Mouse (Mus musculus) embryonic fibroblast, embryonic 13.5 days (primary cell): ENCODE results near the gene Ubald2. TPM values are rescaled to one million over a fixed set of nuclear protein-coding genes. Genes with fewer than 3 reads are reported as not detected.
"Not testable (repeated sequence)": the region's sequence is repeated elsewhere in the genome, so short reads cannot be mapped to it uniquely, and the experiment has no call there.

ENCODE experiments used
- H3K27ac ChIP-seq: 2 replicates; pipeline ENCODE4 v1.5.1; 2012; ENCODE audit warnings: low read length, control low read depth, inconsistent platforms; ENCODE audit not compliant: insufficient read depth
- H3K4me1 ChIP-seq: 2 replicates; pipeline ENCODE4 v1.6.1; 2011; ENCODE audit warnings: low read length; ENCODE audit not compliant: control insufficient read depth, insufficient read depth
- H3K4me3 ChIP-seq: 2 replicates; pipeline ENCODE4 v1.5.1; 2011; ENCODE audit warnings: mild to moderate bottlenecking, control low read depth, low read length; ENCODE audit not compliant: insufficient read depth
- CTCF ChIP-seq: IDR thresholded peaks from 2 replicates; pipeline ENCODE4 v1.5.1; 2011; ENCODE audit warnings: mild to moderate bottlenecking, control low read depth, low read length, moderate library complexity, borderline replicate concordance; ENCODE audit not compliant: insufficient read depth
- POLR2A ChIP-seq: IDR thresholded peaks from 2 replicates; pipeline ENCODE4 v1.6.1; 2011; ENCODE audit warnings: low read depth, mild to moderate bottlenecking, control low read depth, low read length, moderate library complexity
- polyA plus RNA-seq: library from polyadenylated mRNA; stranded (reverse); fragments of >200 nt; gene quantifications from 2 replicates; pipeline ENCODE4 v1.2.4, GENCODE M21; 2011; ENCODE audit warnings: low read depth; ENCODE audit not compliant: missing spikeins, insufficient read length

Gene Ubald2
- polyA plus RNA-seq, 1 experiment, result 57.3 TPM

- TF ChIP-seq CTCF (no peak), POLR2A (no peak)
- no peak overlapping the region for H3K27ac ChIP-seq
- no peak overlapping the region for H3K4me3 ChIP-seq
- no peaks in the 10 kb centered on the region for H3K4me1 ChIP-seq
Observed at GRCm38 (mm10) chr11:116423782-116424620, 9.9 kb upstream of the Ubald2 start.

- TF ChIP-seq CTCF (no peak), POLR2A (no peak)
- Histone ChIP-seq H3K4me1 (no peaks in the 10 kb centered on the region), H3K4me3 (no peak overlapping the region), H3K27ac (no peak overlapping the region)
Observed at GRCm38 (mm10) chr11:116424621-116425407, 9.1 kb upstream of the Ubald2 start.

GRCm38 (mm10) chr11:116426328-116426727 lies 7.6 kb upstream of the Ubald2 start:
- H3K27ac ChIP-seq, H3K4me1 ChIP-seq: not testable (repeated sequence)

GRCm38 (mm10) chr11:116426852-116427575 lies 6.9 kb upstream of the Ubald2 start:
- no peaks in the 10 kb centered on the region for H3K4me1 ChIP-seq
- H3K4me3 ChIP-seq, result no peak overlapping the region
- no peak for TF ChIP-seq CTCF
- no peak for TF ChIP-seq POLR2A
- H3K27ac ChIP-seq, result no peak overlapping the region

More at GRCm38 (mm10) chr11:116426328-116426727, 7.6 kb upstream of the Ubald2 start:
- not testable (repeated sequence) for H3K4me3 ChIP-seq

- Histone ChIP-seq H3K4me1 (0 out of 2 replicates have a peak, but pooled peaks cover 2% of the 10 kb centered on the region), H3K27ac (no peak overlapping the region), H3K4me3 (no peak overlapping the region)
- TF ChIP-seq CTCF (no peak), POLR2A (no peak)
Observed at GRCm38 (mm10) chr11:116428872-116429859, 4.7 kb upstream of the Ubald2 start.

- Histone ChIP-seq H3K4me3 (no peak overlapping the region), H3K27ac (no peak overlapping the region), H3K4me1 (0 out of 2 replicates have a peak, but pooled peaks cover 2% of the 10 kb centered on the region)
- no peak for TF ChIP-seq POLR2A
- no peak for TF ChIP-seq CTCF
Observed at GRCm38 (mm10) chr11:116429862-116430613, 3.9 kb upstream of the Ubald2 start.

GRCm38 (mm10) chr11:116430723-116431427 lies 3.0 kb upstream of the Ubald2 start:
- Histone ChIP-seq H3K4me3 (no peak overlapping the region), H3K27ac (no peak overlapping the region), H3K4me1 (0 out of 2 replicates have a peak, but pooled peaks cover 3% of the 10 kb centered on the region)
- no peak for TF ChIP-seq POLR2A
- TF ChIP-seq CTCF, result no peak
